Mouse (Mus musculus) hindbrain, embryonic 15.5 days (tissue): ENCODE data around the gene Ppil1. TPM values are rescaled to one million over a fixed set of nuclear protein-coding genes. Genes with fewer than 3 reads are reported as not detected.
A peak's percentile ranks its signal among the peaks of the same experiment; 100 is the strongest.

Experiments used
- ATAC-seq: fragments of 200-750 bp; cut with Nextera tagmentation; 2 replicates; pipeline ENCODE4 v1.8.0; 2017; ENCODE audit warnings: low read depth, moderate number of reproducible peaks, moderate TSS enrichment; ENCODE audit not compliant: low FRiP score
- H3K27ac ChIP-seq: fragments of 300-500 bp; sonication (generic); replicated peaks from 2 replicates; pipeline ENCODE4 v1.5.1; 2015; ENCODE audit warnings: mild to moderate bottlenecking, inconsistent platforms
- H3K27me3 ChIP-seq: fragments of 300-500 bp; sonication (generic); 2 replicates; pipeline ENCODE4 v1.6.1; 2015; ENCODE audit warnings: control low read depth, inconsistent platforms
- H3K36me3 ChIP-seq: fragments of 300-500 bp; sonication (generic); 2 replicates; pipeline ENCODE4 v1.6.1; 2015; ENCODE audit warnings: control low read depth, inconsistent platforms
- H3K4me1 ChIP-seq: fragments of 300-500 bp; sonication (generic); replicated peaks from 2 replicates; pipeline ENCODE4 v1.6.1; 2015; ENCODE audit warnings: control low read depth, inconsistent platforms
- H3K4me2 ChIP-seq: fragments of 300-500 bp; sonication (generic); 2 replicates; pipeline ENCODE4 v1.6.1; 2015; ENCODE audit warnings: moderate library complexity, mild to moderate bottlenecking, inconsistent platforms
- H3K4me3 ChIP-seq: fragments of 300-500 bp; sonication (generic); 2 replicates; pipeline ENCODE4 v1.5.1; 2015; ENCODE audit warnings: mild to moderate bottlenecking, inconsistent platforms
- H3K9ac ChIP-seq: fragments of 300-500 bp; sonication (generic); 2 replicates; pipeline ENCODE4 v1.6.1; 2015; ENCODE audit warnings: inconsistent platforms
- H3K9me3 ChIP-seq: fragments of 300-500 bp; sonication (generic); 2 replicates; pipeline ENCODE4 v1.6.1; 2016; ENCODE audit warnings: control low read depth, inconsistent platforms
- WGBS: fragments of 180-500 bp; shearing (Covaris S2); methylation state at CpG from one replicate; pipeline ENCODE4 v1.1.7; 2015; 5-methylcytosine and 5-hydroxymethylcytosine counted together
- polyA plus RNA-seq: library from polyadenylated mRNA; unstranded; fragments of >200 nt; fragmentation: Nextera tagmentation; extraction: Ambion mirVana; gene quantifications from 2 replicates; pipeline ENCODE4 v1.2.1, GENCODE M21; 2015

Gene Ppil1
- polyA plus RNA-seq = 105 and 108 TPM in 2 replicates

- peak within 1 kb of the TSS; percentile 66 for H3K9ac ChIP-seq
- peak within 1 kb of the TSS; percentile 97 for H3K27ac ChIP-seq
- peaks cover 4% of the 10 kb centered on the region for H3K36me3 ChIP-seq
- H3K4me3 ChIP-seq = peak within 1 kb of the TSS; percentile 80
- H3K27me3 ChIP-seq = no peaks in the 10 kb centered on the region
- H3K4me1 ChIP-seq = peaks cover 38% of the 10 kb centered on the region
- 8% methylated on average over 38 of the region's 38 CpGs for WGBS
- H3K4me2 ChIP-seq = peak within 1 kb of the TSS; percentile 78
- no peaks in the 10 kb centered on the region for H3K9me3 ChIP-seq
- peak; percentile 70 for ATAC-seq
Measured at GRCm38 (mm10) chr17:29263840-29264633, at the start of gene Ppil1. TSS of gene Ppil1 (minus strand) at chr17:29264186.

DNA sequence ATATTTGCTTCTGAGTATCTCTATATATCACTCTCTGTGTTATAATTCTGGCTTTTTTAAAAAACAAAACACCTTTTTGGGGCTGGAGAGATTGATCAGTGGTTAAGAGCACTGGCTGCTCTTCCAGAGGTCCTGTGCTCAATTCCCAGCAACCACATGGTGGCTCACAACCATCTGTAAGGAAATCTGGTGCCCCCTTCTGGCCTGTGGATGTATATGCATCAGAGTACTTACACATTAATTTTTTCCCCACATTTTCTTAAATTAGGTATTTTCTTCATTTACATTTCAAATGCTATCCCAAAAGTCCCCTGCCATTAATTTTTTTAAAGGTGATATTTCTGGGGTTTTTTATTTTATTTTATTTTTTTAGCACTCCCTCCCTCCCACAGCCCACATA, 49.3 kb upstream of the Ppil1 start:
- H3K36me3 ChIP-seq = no peaks in the 10 kb centered on the region
- no peaks in the 10 kb centered on the region for H3K9me3 ChIP-seq
- H3K27ac ChIP-seq = no peak overlapping the region
- no peak overlapping the region for H3K4me2 ChIP-seq
- no peak for ATAC-seq
- no peaks in the 10 kb centered on the region for H3K27me3 ChIP-seq
- no peak overlapping the region for H3K4me3 ChIP-seq
- peaks cover 5% of the 10 kb centered on the region; the same call in 1 of the 2 replicates for H3K4me1 ChIP-seq
- no peak overlapping the region for H3K9ac ChIP-seq

DNA sequence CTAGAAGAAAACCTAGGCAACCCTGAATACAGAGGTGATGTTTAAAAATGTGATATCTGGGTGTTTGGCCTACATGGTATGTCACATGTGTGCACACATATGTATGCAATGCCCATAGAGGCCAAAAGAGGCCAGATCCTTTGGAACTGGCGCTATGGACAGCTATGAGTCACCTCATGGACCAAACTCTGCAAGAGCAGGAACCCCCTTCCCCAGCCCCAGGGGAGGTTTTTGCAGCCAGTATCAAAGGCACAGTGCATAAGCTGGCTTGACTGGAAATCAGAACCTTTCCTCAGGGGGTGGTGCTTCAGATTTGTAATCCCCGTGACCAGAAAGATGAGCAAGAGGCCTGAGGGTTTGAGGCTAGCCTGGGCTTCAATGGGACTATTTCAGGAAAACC, 48.1 kb upstream of the Ppil1 start:
- no peak overlapping the region for H3K4me3 ChIP-seq
- no peaks in the 10 kb centered on the region for H3K27me3 ChIP-seq
- no peaks in the 10 kb centered on the region for H3K9me3 ChIP-seq
- ATAC-seq = no peak
- WGBS = 94% methylated on average over 2 of the region's 2 CpGs
- H3K27ac ChIP-seq = no peak overlapping the region
- no peaks in the 10 kb centered on the region for H3K36me3 ChIP-seq
- no peak overlapping the region for H3K4me2 ChIP-seq
- H3K9ac ChIP-seq = no peak overlapping the region
- H3K4me1 ChIP-seq = peaks cover 6% of the 10 kb centered on the region; the same call in 1 of the 2 replicates

DNA sequence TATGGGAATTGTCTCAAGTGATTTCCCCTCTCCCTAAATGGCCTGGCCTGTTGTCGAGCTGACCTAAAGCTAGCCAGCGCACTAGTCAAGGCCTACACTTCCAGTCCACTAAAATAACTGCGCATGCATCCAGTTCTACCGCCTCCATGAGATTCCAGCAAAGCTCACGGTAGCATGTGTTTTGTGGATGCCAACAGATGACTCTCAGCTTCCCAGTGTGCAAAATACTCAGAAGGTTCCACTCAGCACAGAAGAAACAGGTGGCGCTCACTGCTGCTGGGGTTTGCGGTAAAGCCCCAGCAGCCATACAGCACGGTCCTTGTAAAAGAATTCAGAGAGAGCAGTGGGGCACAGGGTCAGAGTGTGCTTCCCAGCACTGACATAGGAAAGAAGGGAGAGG, 47.6 kb upstream of the Ppil1 start:
- H3K9me3 ChIP-seq = no peaks in the 10 kb centered on the region
- H3K4me3 ChIP-seq = no peak overlapping the region
- no peak for ATAC-seq
- no peak overlapping the region for H3K9ac ChIP-seq
- peaks cover 7% of the 10 kb centered on the region; the same call in 1 of the 2 replicates for H3K4me1 ChIP-seq
- WGBS = 91% methylated on average over 8 of the region's 8 CpGs
- no peak overlapping the region for H3K4me2 ChIP-seq
- no peak overlapping the region for H3K27ac ChIP-seq
- no peaks in the 10 kb centered on the region for H3K36me3 ChIP-seq
- H3K27me3 ChIP-seq = no peaks in the 10 kb centered on the region

DNA sequence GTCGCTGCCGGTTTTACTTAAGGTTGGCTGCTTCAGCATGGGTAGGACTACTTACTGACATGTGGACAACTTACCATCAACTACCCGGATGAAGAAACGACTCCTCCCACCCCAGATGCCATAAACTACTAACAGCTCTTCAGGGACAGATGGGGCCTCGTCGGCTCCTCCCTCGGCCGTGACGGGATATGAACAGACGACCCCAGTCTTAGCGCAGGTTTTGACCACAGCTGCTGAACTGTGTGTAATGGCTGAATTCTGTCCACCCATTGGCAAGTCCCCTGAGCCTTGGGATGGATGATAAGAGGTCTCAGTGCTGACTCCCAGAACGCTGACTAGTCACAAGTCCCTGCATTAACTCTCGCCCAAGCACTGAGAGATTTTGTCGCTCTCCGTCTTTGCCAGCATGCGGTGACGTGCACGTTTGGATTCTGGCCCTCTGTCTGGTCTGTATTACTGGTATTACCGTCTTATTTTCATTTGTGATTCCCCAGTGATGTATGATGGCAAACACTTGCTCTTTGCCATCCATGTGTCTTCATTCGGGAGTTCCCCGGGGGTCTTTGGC, 46.2 kb upstream of the Ppil1 start:
- Histone ChIP-seq H3K9ac (no peak overlapping the region), H3K4me3 (no peak overlapping the region), H3K36me3 (no peaks in the 10 kb centered on the region), H3K9me3 (no peaks in the 10 kb centered on the region), H3K27ac (no peak overlapping the region), H3K4me2 (no peak overlapping the region), H3K27me3 (no peaks in the 10 kb centered on the region), H3K4me1 (peaks cover 12% of the 10 kb centered on the region; the same call in 1 of the 2 replicates)
- 67% methylated on average over 21 of the region's 21 CpGs for WGBS
- ATAC-seq = no peak

GRCm38 (mm10) chr17:29305871-29306270, 41.9 kb upstream of the Ppil1 start:
- Histone ChIP-seq H3K9ac (no peak overlapping the region), H3K4me2 (no peak overlapping the region), H3K4me3 (no peak overlapping the region), H3K27ac (no peak overlapping the region), H3K9me3 (no peaks in the 10 kb centered on the region), H3K27me3 (no peaks in the 10 kb centered on the region), H3K36me3 (peaks cover 12% of the 10 kb centered on the region), H3K4me1 (peaks cover 17% of the 10 kb centered on the region; the same call in 1 of the 2 replicates)
- ATAC-seq = no peak
- 62% methylated on average over 7 of the region's 7 CpGs for WGBS

- 25% methylated on average over 15 of the region's 15 CpGs for WGBS
- Histone ChIP-seq H3K4me1 (peaks cover 17% of the 10 kb centered on the region; the same call in 1 of the 2 replicates), H3K4me3 (no peak overlapping the region), H3K9me3 (no peaks in the 10 kb centered on the region), H3K36me3 (peaks cover 17% of the 10 kb centered on the region), H3K27ac (no peak overlapping the region), H3K4me2 (no peak overlapping the region), H3K9ac (no peak overlapping the region), H3K27me3 (no peaks in the 10 kb centered on the region)
- ATAC-seq = no peak
Measured at GRCm38 (mm10) chr17:29305058-29305806, 41.2 kb upstream of the Ppil1 start.

DNA sequence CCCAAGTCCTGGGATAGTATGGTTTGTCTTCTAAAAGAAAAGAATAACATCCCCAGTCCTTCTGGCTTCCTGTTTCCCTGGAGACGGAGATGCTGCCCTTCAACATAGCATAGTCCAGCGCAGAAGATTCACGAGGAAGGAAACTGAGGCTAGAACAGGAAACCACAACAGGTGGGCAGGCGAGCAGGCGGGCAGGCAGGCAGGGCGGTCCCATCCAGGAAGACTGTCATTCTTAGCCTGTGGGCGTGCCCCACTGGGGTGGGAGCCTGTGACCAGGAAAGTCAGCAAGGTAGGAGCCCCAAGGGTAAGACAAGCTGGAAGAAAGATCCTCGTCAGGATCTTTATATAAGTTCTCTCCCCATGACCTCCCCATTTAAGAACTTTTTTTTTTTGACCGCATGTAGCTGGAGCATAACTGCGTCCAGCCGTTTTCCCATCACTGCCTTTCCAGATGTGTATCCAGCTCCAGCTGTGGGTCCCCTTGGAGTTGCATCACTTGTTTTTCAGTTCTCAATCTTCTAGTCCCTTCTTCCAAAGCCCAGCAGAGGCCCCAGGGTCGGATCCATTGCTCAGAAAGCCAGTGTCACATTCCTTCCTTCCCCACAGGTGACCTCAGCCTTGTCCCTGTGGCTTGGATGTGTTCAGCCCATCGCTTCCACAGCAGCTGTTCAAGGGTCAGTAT, 40.5 kb upstream of the Ppil1 start:
- Histone ChIP-seq H3K9me3 (no peaks in the 10 kb centered on the region), H3K4me1 (peaks cover 17% of the 10 kb centered on the region; the same call in 1 of the 2 replicates), H3K27me3 (no peaks in the 10 kb centered on the region), H3K9ac (no peak overlapping the region), H3K36me3 (peaks cover 20% of the 10 kb centered on the region), H3K27ac (no peak overlapping the region), H3K4me3 (no peak overlapping the region), H3K4me2 (no peak overlapping the region)
- WGBS = 70% methylated on average over 13 of the region's 13 CpGs
- ATAC-seq = no peak

DNA sequence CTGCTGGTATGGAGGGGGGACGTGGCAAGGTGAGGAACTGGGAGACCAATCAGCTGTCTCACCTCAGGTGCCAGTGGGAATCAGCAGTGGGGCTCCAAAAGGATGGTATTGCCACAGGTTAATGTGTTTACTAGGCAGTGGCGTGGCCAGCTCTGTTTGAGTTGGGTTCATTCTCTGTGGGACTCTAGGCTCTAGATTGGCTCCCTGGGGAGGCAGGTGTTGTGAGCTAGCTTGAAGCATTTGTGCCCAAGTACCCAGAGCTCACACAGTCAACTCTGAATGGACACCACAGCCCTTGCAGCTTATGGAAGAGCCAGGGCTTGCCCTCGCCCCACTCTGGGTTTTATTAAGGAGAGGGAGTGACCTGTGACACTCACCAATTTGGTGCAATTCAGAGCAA, 39.9 kb upstream of the Ppil1 start:
- no peak overlapping the region for H3K4me3 ChIP-seq
- WGBS = 82% methylated on average over 3 of the region's 3 CpGs
- H3K9me3 ChIP-seq = no peaks in the 10 kb centered on the region
- peaks cover 17% of the 10 kb centered on the region; the same call in 1 of the 2 replicates for H3K4me1 ChIP-seq
- no peak overlapping the region for H3K27ac ChIP-seq
- no peak overlapping the region for H3K9ac ChIP-seq
- no peak for ATAC-seq
- H3K4me2 ChIP-seq = no peak overlapping the region
- H3K36me3 ChIP-seq = peaks cover 23% of the 10 kb centered on the region
- no peaks in the 10 kb centered on the region for H3K27me3 ChIP-seq

GRCm38 (mm10) chr17:29303087-29303486, 39.1 kb upstream of the Ppil1 start:
- Histone ChIP-seq H3K36me3 (peaks cover 30% of the 10 kb centered on the region), H3K4me2 (no peak overlapping the region), H3K4me3 (no peak overlapping the region), H3K27me3 (no peaks in the 10 kb centered on the region), H3K27ac (no peak overlapping the region), H3K4me1 (peaks cover 17% of the 10 kb centered on the region; the same call in 1 of the 2 replicates), H3K9ac (no peak overlapping the region), H3K9me3 (no peaks in the 10 kb centered on the region)
- 63% methylated on average over 3 of the region's 3 CpGs for WGBS
- no peak for ATAC-seq

DNA sequence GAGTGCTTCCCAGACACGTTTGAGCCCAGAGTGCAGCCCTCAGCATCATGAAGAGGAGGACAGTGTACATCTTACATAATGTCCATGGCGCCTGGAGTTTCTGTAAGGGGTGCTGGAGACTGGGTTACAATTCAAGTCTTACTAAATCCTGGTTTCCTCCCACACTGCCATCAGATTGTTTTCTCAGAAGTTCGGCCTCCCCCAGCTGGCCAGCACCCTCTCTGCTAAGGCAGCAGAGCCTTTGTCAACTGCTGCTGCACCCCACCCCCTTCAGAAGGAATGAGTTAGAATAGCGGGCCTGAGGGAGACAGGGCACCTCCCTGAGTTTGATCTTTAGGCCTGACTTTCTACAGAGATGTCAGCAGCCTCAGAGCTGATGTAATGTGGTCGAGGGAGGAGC, 38.2 kb upstream of the Ppil1 start:
- Histone ChIP-seq H3K4me2 (no peak overlapping the region), H3K27ac (no peak overlapping the region), H3K27me3 (no peaks in the 10 kb centered on the region), H3K4me3 (no peak overlapping the region), H3K9ac (no peak overlapping the region), H3K36me3 (peaks cover 36% of the 10 kb centered on the region), H3K4me1 (peaks cover 16% of the 10 kb centered on the region; the same call in 1 of the 2 replicates), H3K9me3 (no peaks in the 10 kb centered on the region)
- ATAC-seq = no peak
- 80% methylated on average over 5 of the region's 5 CpGs for WGBS
